Mouse (Mus musculus) hindbrain, embryonic 10.5 days (tissue): ENCODE data around the gene Hsd17b13. TPM values are rescaled to one million over a fixed set of nuclear protein-coding genes. Genes with fewer than 3 reads are reported as not detected.
"Not testable (repeated sequence)": the region's sequence is repeated elsewhere in the genome, so short reads cannot be mapped to it uniquely, and the experiment has no call there.

ENCODE experiments used
- DNase-seq: peaks from one replicate; pipeline ENCODE4 v3.0.0-alpha.2; 2017; ENCODE audit warnings: low spot score
- H3K27ac ChIP-seq: fragments of 300-500 bp; sonication (generic); 2 replicates; pipeline ENCODE4 v1.5.1; 2016; ENCODE audit warnings: mild to moderate bottlenecking, moderate library complexity
- H3K27me3 ChIP-seq: fragments of 300-500 bp; sonication (generic); 2 replicates; pipeline ENCODE4 v1.6.1; 2016; ENCODE audit warnings: mild to moderate bottlenecking; ENCODE audit not compliant: poor library complexity, insufficient read depth, severe bottlenecking
- H3K36me3 ChIP-seq: fragments of 300-500 bp; sonication (generic); 2 replicates; pipeline ENCODE4 v1.6.1; 2016; ENCODE audit warnings: mild to moderate bottlenecking, moderate library complexity
- H3K4me1 ChIP-seq: fragments of 300-500 bp; sonication (generic); replicated peaks from 2 replicates; pipeline ENCODE4 v1.6.1; 2016; ENCODE audit warnings: mild to moderate bottlenecking
- H3K4me3 ChIP-seq: fragments of 300-500 bp; sonication (generic); 2 replicates; pipeline ENCODE4 v1.5.1; 2016; ENCODE audit warnings: mild to moderate bottlenecking, moderate library complexity
- H3K9me3 ChIP-seq: fragments of 300-500 bp; sonication (generic); 2 replicates; pipeline ENCODE4 v1.6.1; 2016; ENCODE audit warnings: mild to moderate bottlenecking, moderate library complexity
- WGBS: fragments of 180-500 bp; shearing (Covaris S2); methylation state at CpG from one replicate; pipeline ENCODE4 v1.1.7; 2016; 5-methylcytosine and 5-hydroxymethylcytosine counted together
- polyA plus RNA-seq: library from polyadenylated mRNA; unstranded; fragments of >200 nt; fragmentation: Nextera tagmentation; extraction: Ambion mirVana; gene quantifications from 2 replicates; pipeline ENCODE4 v1.2.1, GENCODE M21; 2016

Gene Hsd17b13
- polyA plus RNA-seq, 1 experiment from 2014 or later = not detected

DNA sequence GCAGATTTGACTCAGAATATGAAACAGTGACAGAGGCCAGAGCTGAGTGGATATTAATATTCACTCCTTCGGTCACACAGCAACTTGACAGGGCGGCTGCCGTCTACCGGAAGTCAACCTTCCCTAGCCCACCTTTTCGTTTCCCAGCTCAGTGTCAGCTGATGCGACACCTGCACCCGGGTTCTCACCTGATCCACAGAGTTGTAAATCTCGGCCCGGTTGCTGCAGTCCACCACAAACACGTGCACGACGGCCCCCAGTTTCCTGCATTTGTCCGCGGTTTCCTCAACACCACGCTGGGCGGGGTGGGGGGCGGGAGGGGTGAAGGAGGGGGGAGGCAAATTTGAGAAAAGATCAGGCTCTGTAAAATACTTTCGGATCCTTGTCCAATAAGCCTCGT is 4.8 kb downstream of the Hsd17b13 start:
- H3K9me3 ChIP-seq = no peaks in the 10 kb centered on the region
- 77% methylated on average over 19 of the region's 19 CpGs for WGBS
- H3K4me3 ChIP-seq = no peak overlapping the region
- no peaks in the 10 kb centered on the region for H3K27me3 ChIP-seq
- H3K36me3 ChIP-seq = no peaks in the 10 kb centered on the region
- H3K27ac ChIP-seq = no peak overlapping the region
- H3K4me1 ChIP-seq = no peaks in the 10 kb centered on the region
- DNase-seq = no peak

DNA sequence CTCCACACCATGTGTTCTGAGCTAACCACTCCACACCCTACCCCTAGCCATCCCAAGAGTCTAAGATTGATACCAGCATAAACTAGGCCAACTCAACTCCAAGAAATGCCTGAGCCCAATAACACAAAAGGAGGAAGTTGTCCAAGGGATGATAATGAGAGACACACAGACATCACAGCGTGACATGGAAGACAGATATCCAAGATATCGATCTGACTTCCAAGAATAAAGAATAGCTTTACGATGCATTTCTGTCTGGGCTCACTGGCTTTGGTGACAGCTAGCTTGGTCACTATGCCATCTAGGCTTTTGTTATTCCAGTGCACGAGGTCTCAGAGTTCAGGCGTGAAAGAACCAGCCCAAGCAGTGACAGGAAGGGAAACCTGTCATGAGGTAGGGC is 6.2 kb downstream of the Hsd17b13 start:
- Histone ChIP-seq H3K4me1 (no peaks in the 10 kb centered on the region), H3K9me3 (no peaks in the 10 kb centered on the region), H3K27me3 (no peaks in the 10 kb centered on the region), H3K4me3 (no peak overlapping the region), H3K27ac (no peak overlapping the region), H3K36me3 (no peaks in the 10 kb centered on the region)
- WGBS = 77% methylated on average over 5 of the region's 5 CpGs
- no peak for DNase-seq

- H3K4me1 ChIP-seq = no peaks in the 10 kb centered on the region
- H3K4me3 ChIP-seq = no peak overlapping the region
- WGBS = 69% methylated on average over 1 of the region's 1 CpGs
- H3K27me3 ChIP-seq = no peaks in the 10 kb centered on the region
- DNase-seq = no peak
- no peaks in the 10 kb centered on the region for H3K9me3 ChIP-seq
- no peak overlapping the region for H3K27ac ChIP-seq
- H3K36me3 ChIP-seq = no peaks in the 10 kb centered on the region
Measured at GRCm38 (mm10) chr5:103962935-103963429, 14.2 kb downstream of the Hsd17b13 start.

DNA sequence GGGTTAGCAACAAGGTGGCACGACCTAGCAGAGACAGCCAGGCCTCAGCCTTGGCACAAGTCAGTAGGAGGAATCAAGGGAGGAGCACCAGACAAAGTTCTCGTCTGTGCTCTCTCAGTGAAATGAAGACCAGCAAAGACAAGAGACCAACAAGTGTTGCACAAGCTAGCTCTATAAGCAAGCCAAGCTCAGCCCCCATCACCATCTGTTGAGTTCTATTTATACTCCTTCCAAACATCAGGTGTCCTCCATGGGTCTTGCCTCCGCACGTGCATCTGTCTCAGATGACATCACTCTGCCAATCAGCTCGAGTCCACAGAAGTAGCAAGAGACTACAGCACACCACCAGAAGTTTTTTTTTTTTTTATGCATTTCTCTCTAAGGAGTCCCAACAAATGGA is 22.6 kb downstream of the Hsd17b13 start:
- no peaks in the 10 kb centered on the region for H3K27me3 ChIP-seq
- no peak overlapping the region for H3K27ac ChIP-seq
- WGBS = 85% methylated on average over 5 of the region's 5 CpGs
- no peaks in the 10 kb centered on the region for H3K9me3 ChIP-seq
- H3K36me3 ChIP-seq = no peaks in the 10 kb centered on the region
- H3K4me3 ChIP-seq = no peak overlapping the region
- DNase-seq = no peak
- no peaks in the 10 kb centered on the region for H3K4me1 ChIP-seq

DNA sequence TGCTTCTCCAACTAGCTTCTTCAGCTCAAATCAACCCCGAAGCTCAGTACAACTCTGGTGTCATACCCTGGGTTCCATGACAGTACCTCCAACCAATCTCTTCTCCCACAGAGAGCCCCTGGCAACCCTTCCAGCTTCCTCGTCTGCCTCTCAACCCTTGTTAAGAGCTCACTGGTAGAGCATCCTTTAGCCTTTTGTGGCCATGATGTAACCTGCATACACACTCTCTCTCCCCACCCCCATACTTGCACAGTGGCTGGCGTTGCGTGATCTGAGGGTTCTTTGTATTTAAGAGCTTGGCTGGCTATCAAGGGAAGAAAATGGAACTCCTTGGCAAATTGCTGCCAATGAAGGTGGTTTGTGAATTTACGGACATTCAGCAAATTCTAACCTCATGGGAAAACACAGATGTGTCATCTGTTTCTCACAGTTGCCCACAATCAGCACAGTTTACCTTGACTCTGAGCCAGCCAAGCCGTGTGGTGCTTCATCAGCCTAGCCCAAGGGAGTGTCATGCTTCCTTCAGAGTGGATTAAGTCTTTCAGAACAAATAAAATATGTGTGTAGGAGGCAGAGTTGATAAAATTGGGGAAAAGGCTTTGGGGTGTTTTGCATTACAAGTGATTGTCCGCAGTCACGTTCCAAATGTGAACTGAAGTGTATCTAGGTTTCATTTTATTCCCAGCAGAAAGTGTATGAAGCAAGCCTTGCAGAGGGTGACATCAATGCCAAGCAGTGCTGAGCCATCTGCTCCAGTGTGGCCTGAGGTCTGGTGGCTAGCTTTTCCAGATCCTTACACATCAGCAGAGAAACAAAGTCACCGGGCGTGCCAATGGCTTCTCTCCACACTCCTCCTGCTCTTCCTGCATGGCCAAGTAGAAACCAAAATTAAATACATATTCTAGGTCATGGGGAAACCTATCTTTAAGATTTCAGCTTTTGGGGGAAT is 23.8 kb downstream of the Hsd17b13 start:
- H3K4me3 ChIP-seq = no peak overlapping the region
- no peak for DNase-seq
- H3K36me3 ChIP-seq = no peaks in the 10 kb centered on the region
- WGBS = 90% methylated on average over 10 of the region's 10 CpGs
- no peaks in the 10 kb centered on the region for H3K9me3 ChIP-seq
- no peaks in the 10 kb centered on the region for H3K4me1 ChIP-seq
- no peaks in the 10 kb centered on the region for H3K27me3 ChIP-seq
- H3K27ac ChIP-seq = no peak overlapping the region

GRCm38 (mm10) chr5:103950138-103950537 is 27.1 kb downstream of the Hsd17b13 start:
- DNase-seq, H3K27me3 ChIP-seq, H3K4me1 ChIP-seq, H3K4me3 ChIP-seq, H3K36me3 ChIP-seq, H3K27ac ChIP-seq, H3K9me3 ChIP-seq: not testable (repeated sequence)
- 95% methylated on average over 15 of the region's 15 CpGs for WGBS

GRCm38 (mm10) chr5:103943183-103943582 is 34.0 kb downstream of the Hsd17b13 start:
- no peak for DNase-seq
- peaks cover 38% of the 10 kb centered on the region for H3K4me1 ChIP-seq
- 60% methylated on average over 6 of the region's 6 CpGs for WGBS
- no peaks in the 10 kb centered on the region for H3K36me3 ChIP-seq
- no peak overlapping the region for H3K27ac ChIP-seq
- peaks cover 19% of the 10 kb centered on the region; the same call in 1 of the 2 replicates for H3K27me3 ChIP-seq
- H3K4me3 ChIP-seq = no peak overlapping the region
- no peaks in the 10 kb centered on the region for H3K9me3 ChIP-seq

DNA sequence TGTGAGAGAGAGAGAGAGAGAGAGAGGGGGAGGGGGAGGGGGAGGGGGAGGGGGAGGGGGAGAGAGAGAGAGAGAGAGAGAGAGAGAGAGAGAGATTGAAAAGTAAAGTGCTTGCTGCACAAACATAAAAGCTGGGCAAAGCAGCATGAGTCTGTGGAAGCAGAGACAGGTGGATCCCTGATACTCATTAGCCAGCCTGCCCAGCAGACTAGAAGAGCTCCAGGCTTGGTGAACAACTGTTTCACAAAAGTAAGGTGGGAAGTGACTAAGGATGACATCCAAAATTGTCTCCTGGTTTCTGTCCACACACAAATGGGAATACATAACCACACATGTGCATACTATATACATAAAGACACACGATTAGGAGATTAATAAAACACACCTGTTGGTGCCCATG is 37.4 kb downstream of the Hsd17b13 start:
- peaks cover 19% of the 10 kb centered on the region; the same call in 1 of the 2 replicates for H3K27me3 ChIP-seq
- no peak overlapping the region for H3K27ac ChIP-seq
- 85% methylated on average over 1 of the region's 1 CpGs for WGBS
- DNase-seq = no peak
- H3K4me3 ChIP-seq = no peak overlapping the region
- H3K36me3 ChIP-seq = no peaks in the 10 kb centered on the region
- peaks cover 55% of the 10 kb centered on the region for H3K4me1 ChIP-seq
- H3K9me3 ChIP-seq = no peaks in the 10 kb centered on the region

GRCm38 (mm10) chr5:103939350-103939652 is 37.9 kb downstream of the Hsd17b13 start:
- no peak for DNase-seq
- no peaks in the 10 kb centered on the region for H3K36me3 ChIP-seq
- peaks cover 19% of the 10 kb centered on the region; the same call in 1 of the 2 replicates for H3K27me3 ChIP-seq
- no peaks in the 10 kb centered on the region for H3K9me3 ChIP-seq
- peak overlapping the region; percentile 24; the same call in 1 of the 2 replicates for H3K4me3 ChIP-seq
- H3K4me1 ChIP-seq = peaks cover 53% of the 10 kb centered on the region
- peak overlapping the region; percentile 74; the same call in 1 of the 2 replicates for H3K27ac ChIP-seq
- WGBS = 60% methylated on average over 7 of the region's 7 CpGs

- DNase-seq = peak; percentile 61
- H3K9me3 ChIP-seq = no peaks in the 10 kb centered on the region
- WGBS = 31% methylated on average over 11 of the region's 11 CpGs
- no peaks in the 10 kb centered on the region for H3K36me3 ChIP-seq
- H3K27ac ChIP-seq = peak overlapping the region; percentile 74
- peaks cover 19% of the 10 kb centered on the region; the same call in 1 of the 2 replicates for H3K27me3 ChIP-seq
- peaks cover 47% of the 10 kb centered on the region for H3K4me1 ChIP-seq
- H3K4me3 ChIP-seq = peak overlapping the region; percentile 24
Measured at GRCm38 (mm10) chr5:103938547-103939349, 38.5 kb downstream of the Hsd17b13 start.

DNA sequence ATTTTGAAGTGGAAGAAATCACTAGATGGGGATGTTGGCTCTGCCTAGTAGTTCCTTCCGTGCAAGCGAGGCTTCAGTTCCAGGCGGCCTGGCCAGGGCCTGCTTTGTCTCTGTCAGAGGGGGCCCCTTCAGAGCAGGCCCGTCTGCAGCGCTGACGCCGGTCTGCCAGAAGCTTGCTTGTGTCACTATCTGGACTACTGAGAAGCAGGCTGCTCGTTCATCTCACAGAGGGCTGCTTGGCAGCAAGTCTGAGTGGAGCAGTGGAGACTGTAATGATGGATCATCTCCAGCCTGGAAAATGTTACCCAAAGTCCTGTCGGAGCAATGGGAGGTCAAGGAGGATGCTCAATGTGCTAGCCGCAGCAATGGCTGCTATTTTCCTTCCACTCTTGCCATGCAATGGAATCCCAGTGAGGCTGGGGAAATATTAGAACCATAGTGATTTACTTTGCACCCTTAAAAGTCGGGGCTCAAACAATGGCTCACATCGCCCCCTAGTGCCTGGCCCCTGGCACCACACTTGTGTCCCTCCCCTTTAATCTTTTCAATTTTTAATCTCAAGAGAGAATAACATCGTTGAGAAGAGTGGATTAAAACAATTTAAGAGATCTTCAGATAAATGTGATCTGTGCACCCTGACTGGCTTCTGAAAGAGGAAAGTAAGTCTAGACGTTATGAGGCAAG is 40.2 kb downstream of the Hsd17b13 start:
- peaks cover 4% of the 10 kb centered on the region; the same call in 1 of the 2 replicates for H3K9me3 ChIP-seq
- peak overlapping the region; percentile 81 for H3K27ac ChIP-seq
- H3K36me3 ChIP-seq = no peaks in the 10 kb centered on the region
- no peak overlapping the region for H3K4me3 ChIP-seq
- peaks cover 41% of the 10 kb centered on the region for H3K4me1 ChIP-seq
- peaks cover 16% of the 10 kb centered on the region; the same call in 1 of the 2 replicates for H3K27me3 ChIP-seq
- DNase-seq = peak; percentile 40
- WGBS = 57% methylated on average over 14 of the region's 14 CpGs

DNA sequence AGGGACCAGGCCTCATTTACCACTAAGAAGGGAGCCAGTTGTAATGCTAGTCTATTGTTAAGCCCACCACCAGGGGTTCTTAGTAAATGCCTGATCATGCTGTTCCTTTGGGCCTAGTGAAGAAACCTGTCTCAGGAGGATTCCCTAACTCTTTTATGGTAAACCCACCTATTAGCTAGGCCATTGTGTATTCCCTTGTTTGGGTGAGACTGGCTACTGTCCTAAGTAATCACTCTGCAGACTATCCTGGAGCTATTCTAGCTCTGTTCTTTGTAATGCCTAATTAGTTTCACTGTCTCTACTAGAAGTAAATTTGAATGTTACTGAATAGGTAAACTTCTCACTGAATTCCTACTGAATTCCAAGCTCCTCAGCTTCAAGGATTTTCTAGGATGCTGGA is 45.3 kb downstream of the Hsd17b13 start:
- H3K27ac ChIP-seq, H3K4me3 ChIP-seq, H3K9me3 ChIP-seq, H3K27me3 ChIP-seq, DNase-seq, H3K4me1 ChIP-seq, H3K36me3 ChIP-seq: not testable (repeated sequence)
